Mouse (Mus musculus) spleen, postnatal 4 days (tissue): Measurements from ENCODE around the gene Wars.

Source experiments
- DNase-seq, 2 experiments: peaks; one replicate each; pipeline ENCODE4 v3.0.0; 2022; ENCODE audit warnings: low spot score in 2 of 2

Gene Wars

DNA sequence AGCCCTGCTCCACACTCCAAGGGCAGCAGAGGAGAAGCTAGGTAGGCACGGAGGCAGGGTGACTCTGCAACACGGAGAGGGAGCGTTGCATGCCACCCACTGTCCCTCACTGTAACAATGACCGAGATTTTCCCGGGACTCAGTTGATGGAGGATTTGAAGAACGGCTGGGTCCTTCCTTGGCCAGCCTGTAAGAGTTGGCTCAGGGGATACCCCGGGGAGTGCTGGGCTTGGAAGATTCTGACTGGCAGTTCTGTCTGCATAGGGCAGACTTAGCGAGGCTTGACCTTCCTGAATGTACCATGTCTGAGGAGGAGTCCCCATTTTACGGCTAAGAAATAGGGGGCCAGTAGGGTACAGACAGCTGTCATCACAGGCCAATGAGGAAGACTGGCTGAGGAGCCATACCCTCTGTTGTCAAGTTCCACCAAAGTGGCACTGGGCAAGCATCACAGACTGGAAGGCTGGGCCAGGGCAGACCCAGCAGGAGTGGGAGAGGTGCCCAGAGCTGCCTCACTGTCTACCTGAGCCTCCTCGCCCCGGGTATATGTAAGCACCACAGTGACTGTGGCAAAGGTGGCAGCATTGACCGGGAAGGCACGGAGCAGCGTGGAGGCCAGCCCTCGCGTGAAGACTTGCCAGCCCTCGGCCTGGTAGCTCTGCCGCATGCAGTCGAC is 67.6 kb downstream of the Wars start:
- DNase-seq = no peak

DNA sequence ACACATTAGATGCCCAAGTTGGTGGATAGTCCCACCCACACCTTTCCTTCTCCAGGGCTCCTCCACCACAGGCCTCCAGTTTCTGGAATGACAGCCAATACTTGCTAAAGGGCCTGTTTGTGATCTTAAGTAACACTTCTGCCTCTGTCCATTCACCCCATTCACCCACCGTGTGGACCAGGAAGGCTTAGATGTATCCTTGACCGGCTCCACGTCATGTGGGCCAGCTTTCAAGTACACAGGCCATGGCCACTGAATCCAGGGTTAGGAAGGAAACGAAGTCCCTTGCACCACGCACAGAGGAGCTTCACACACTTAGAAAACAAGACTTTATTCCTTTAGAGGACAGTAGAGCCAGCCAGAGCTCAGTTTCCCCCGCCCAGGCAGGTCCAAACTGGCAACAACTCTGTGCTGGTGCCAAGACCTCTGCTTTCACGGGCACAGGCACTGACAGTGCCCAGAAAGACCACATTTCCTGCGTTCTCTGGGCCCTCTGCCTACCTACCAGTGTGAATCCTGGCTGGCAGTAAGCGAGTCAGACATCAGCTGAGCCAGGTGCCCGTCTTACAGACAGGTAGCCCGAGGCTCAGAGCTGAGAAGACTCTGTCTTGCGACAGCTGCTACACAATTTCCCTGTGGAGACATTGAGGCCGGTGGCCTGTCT is 68.3 kb downstream of the Wars start:
- DNase-seq = no peak

DNA sequence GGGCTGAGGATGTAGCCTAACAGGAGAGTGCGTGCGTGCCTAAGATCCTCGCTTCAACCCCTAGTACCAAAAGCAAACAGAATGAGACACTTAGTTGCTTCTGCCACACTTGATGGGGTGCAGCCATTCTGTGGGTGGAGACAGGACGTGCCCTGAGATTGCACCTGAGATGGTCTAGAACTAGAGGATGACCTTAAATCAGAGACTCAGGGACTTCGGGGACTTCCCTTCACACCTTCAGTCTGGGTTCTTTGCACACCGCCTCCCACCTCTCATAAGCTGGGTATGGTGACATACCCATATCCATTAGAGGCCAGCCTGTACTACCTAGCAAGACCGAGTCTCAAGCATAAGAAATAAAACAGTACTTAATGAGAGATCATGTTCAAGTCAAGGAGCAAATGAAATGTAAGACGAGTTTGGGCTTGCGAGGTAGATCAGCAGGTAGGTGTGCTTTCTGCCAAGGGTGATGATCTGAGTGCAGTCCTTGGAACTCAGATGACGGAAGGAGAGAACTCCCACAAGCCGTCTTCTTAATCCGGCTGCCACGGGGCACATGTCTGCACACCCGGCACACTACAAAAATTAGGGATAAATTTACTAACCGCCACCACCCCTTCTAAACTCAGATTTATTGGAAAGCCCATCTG is 69.6 kb downstream of the Wars start:
- no peak for DNase-seq

DNA sequence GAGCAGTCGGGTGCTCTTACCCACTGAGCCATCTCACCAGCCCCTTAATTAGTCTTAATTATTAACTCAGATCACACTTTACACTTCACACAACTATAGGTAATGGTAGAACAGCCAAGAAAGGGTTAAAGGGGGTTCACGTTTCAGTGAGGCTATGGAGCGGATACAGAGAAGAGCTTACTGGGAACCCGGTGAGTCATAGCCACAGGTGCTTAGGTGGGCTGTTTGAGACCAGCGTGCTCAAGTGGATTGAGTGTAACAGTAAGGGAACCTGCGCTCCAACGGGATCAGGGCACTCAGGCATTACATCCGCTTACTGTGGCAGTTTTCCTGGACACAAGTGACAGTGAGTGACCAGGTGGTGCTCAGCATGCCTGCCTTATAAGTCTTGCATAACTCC is 70.9 kb downstream of the Wars start:
- DNase-seq = no peak

DNA sequence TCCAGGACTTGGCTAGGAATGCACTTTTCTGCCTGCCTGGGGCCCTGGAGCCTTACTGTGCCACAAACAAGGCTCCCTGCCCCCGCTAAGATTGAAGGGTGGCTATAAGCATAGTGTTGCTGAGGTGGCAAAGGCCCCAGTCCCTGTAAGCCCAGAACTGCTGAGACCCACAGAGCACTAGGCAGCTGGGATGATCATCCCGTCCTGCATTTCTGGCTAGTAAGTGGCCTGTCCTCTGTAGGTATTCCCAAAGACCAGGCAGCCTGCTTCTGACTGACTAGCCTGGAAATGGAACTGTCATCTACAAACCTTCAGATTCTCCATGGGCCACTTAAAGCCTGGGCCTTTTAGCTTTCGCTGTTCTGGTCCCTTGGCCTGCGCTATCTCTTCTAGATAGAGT is 73.5 kb downstream of the Wars start:
- peak in 1 of 2 experiments; percentile 58 for DNase-seq

DNA sequence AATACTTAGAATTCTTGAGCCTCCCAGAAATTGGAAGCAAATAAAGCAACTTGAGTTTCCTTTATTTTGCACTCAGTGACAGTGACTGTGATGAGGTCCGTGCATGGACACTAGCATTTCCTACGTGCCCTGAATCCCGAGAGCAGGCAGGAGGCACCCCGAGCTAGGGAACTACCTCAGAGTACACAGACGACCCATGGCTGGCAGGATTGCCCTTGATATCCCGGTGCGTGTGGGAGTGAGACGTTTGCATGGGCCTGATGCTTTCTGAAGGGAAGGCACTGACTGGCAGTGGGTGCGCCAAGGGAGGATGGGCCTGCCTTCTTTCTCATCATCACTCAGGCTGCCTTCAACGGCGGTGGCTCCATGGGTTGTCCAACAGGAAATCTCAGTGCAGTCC is 77.4 kb downstream of the Wars start:
- DNase-seq = peak in 1 of 2 experiments; percentile 56

DNA sequence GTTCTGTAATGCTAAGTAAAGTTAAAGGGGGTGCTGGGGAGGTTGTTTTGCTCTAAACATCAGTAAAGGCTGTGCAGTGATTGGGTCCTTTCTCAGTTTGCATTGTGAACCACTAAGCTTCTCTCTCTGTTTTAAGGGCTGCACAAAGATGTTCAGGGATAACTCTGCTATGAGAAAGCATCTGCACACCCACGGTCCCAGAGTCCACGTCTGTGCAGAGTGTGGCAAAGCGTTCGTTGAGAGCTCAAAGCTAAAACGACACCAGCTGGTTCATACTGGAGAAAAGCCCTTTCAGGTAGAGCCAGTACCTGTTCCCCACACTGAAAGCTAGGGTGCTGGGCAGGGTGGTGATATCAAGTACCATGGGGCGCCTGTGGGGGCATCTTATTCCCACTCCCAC is 79.5 kb downstream of the Wars start:
- no peak for DNase-seq

DNA sequence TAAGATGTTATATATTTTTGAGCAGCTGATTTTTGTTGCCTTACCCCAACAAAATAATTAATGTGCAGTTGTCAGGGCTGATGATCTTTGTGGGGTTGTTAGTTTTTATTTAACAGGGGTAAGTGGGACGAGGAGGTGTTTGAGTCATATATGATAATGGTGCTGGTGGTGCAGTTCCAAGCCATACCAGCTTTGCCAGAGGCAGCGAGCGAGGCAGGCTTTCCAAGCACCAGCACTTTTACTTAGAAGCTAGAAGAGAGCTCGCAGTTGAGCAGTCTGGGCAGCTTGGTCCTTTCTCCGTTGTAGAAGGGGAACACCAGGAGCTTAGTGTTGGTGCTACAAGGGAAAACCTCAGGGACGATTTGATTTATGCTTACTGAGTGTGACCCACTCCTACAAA is 81.5 kb downstream of the Wars start:
- no peak for DNase-seq

DNA sequence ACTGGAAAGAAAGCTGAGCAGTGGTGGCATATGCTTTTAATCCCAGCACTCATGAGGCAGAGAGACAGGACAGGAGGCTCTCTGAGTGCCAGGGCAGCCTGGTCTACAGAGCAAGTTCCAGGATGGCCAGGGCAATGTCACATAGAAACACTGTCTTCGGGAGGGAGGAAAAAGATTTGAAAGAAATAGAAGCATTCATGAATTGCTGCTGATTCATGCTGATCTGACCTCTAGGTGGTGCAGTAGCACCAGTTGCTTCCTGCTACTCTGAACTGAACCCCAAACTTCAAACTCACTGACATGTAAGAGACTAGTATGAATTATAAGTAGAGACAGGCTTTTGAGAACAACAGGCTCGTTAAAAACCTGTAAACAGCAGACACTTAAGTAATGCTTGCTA is 82.8 kb downstream of the Wars start:
- peak in 1 of 2 experiments; percentile 38 for DNase-seq

DNA sequence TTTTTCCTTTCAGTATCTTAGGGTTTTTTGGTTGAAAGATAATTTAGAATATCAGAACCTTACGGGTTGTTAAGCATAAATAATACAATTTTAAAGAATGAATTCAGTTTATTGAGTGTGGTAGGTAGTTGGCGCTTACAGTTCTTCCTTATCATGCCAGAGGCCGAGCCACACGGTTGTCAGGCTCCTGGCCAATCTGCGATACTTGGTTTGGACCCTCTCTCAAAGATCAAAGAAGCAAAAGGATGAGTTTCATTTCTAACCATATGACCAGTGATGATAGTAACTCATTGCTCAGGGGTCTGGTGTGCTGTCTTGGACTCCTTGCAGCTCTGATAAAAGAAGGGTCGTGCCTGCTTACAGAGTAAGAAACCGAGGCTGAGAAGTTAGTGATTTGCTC is 83.7 kb downstream of the Wars start:
- DNase-seq = no peak
